Mouse (Mus musculus) kidney, adult 2 months (tissue): ENCODE results near the gene Soat2. TPM values are rescaled to one million over a fixed set of nuclear protein-coding genes. Genes with fewer than 3 reads are reported as not detected.

ENCODE experiments used
- DNase-seq: peaks from one replicate; pipeline ENCODE4 v3.0.0; 2021
- H3K27ac ChIP-seq: fragments of 200-500 bp; 2 replicates; pipeline ENCODE4 v1.5.1; 2012; ENCODE audit warnings: low read depth, low read length, control low read depth, inconsistent platforms; ENCODE audit not compliant: insufficient read depth
- H3K27me3 ChIP-seq: fragments of 200-500 bp; replicated peaks from 2 replicates; pipeline ENCODE4 v1.6.1; 2012; ENCODE audit warnings: mild to moderate bottlenecking, moderate library complexity, low read length, inconsistent platforms; ENCODE audit not compliant: control insufficient read depth, insufficient read depth
- H3K36me3 ChIP-seq: fragments of 200-500 bp; 2 replicates; pipeline ENCODE4 v1.6.1; 2012; ENCODE audit warnings: mild to moderate bottlenecking, moderate library complexity, low read length, inconsistent platforms; ENCODE audit not compliant: control insufficient read depth, insufficient read depth
- H3K4me1 ChIP-seq: fragments of 200-500 bp; 2 replicates; pipeline ENCODE4 v1.6.1; 2011; ENCODE audit warnings: low read length; ENCODE audit not compliant: control insufficient read depth, insufficient read depth
- H3K4me3 ChIP-seq: fragments of 200-500 bp; 2 replicates; pipeline ENCODE4 v1.5.1; 2011; ENCODE audit warnings: mild to moderate bottlenecking, low read depth, low read length, control low read depth; ENCODE audit not compliant: insufficient read depth
- CTCF ChIP-seq: fragments of 200-500 bp; conservative IDR thresholded peaks from 2 replicates; pipeline ENCODE4 v1.5.1; 2011; ENCODE audit warnings: low read depth, mild to moderate bottlenecking, control low read depth, low read length, moderate library complexity, mixed read lengths; ENCODE audit not compliant: insufficient read depth, insufficient read length
- POLR2A ChIP-seq: fragments of 200-500 bp; IDR thresholded peaks from one replicate; pipeline ENCODE4 v1.6.1; 2011; ENCODE audit warnings: low read depth, low read length, control low read depth
- WGBS: fragments of 180-500 bp; shearing (Covaris S2); methylation state at CpG from one replicate; pipeline ENCODE4 v1.1.7; 2018; 5-methylcytosine and 5-hydroxymethylcytosine counted together
- polyA plus RNA-seq: library from polyadenylated mRNA; depleted of rRNA; stranded (reverse); fragments of >200 nt; gene quantifications from 2 replicates; pipeline ENCODE4 v1.2.3, GENCODE M21; 2012; rRNA removed

The Soat2 gene
- 1.1 and 1.2 TPM in 2 replicates for polyA plus RNA-seq

DNA sequence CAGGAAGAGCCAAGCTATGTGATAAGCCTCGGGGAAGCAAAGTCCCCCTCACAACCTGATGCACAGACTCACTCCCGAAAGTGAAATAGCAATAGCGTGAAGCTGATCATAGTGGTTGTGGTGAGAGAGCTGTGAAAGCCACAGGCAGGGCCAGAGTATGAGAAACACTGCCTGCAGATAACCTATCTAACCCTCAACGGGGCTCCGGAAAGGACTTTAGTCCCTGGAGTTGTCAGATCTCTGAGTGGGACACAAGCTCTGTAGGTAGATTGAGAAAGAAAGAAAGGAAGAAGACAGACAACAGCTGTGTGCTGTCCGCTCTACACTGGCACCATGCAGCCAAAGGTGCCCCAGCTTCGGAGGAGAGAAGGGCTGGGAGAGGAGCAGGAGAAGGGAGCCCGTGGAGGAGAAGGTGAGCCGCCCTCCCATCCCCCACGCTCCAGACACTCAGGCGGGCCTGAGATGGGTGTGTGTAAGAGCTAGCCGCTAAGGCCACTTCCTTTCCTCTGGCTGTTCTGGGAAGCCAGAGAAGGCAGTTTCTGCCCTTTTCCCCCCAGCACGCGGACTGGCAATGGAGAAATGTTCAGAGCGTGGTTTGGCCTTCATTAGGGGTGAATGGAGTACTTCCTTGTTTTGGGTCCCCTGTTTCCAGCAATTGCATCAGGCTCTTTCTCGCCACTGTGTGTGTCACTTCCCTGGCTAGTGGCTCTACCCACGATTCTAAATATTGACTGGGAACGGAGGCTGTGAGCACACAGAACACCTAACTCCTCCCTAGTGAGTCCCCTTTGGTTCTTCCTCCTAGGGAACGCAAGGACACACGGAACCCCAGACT, at the start of gene Soat2:
Soat2 (plus strand) TSS at position 226 of the 835 bp plus-strand sequence.
- Histone ChIP-seq H3K4me3 (no peak within 1 kb of the TSS), H3K36me3 (no peaks in the 10 kb centered on the region), H3K4me1 (peaks cover 13% of the 10 kb centered on the region), H3K27ac (peak within 1 kb of the TSS; percentile 46), H3K27me3 (no peaks in the 10 kb centered on the region)
- 42% methylated on average over 20 of the region's 20 CpGs for WGBS
- peak; percentile 51 for DNase-seq
- no peak for TF ChIP-seq POLR2A
- TF ChIP-seq CTCF = no peak

DNA sequence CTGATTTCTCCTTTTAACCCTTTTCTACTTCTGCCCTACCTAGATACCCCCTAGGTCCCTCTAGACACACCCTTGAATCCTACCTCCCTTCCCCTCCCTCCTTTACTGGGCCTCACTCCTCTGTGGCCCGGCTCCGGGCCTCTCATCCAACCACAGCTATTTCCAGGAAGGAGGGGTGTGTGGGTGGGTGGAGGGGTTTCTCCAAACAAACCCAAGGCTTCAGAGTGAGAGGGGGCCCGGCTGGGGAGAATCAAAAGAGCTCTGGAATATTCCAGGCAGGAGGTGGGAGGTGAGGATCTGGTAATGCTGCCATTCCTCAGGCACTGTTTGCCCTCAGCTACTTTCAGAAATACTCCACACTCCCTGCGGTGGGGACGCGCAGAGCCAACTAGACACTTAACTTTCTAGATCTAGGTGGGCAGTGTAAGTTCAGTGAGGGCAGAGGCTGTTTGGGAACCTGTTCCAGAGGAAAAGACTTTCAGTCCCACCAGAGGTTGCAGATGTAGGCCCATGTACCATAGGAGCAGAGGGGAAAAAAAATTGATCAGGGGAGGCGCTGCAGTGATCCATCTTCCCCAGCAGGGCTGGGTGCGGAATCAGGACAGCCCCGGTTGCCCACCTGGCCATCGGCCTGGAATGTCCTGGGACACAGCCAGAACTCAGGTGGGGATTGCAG, 49.2 kb upstream of the Soat2 start:
- DNase-seq = peak; percentile 58
- Histone ChIP-seq H3K4me3 (peak overlapping the region; percentile 59), H3K27ac (peak overlapping the region; percentile 98), H3K27me3 (no peaks in the 10 kb centered on the region), H3K4me1 (peaks cover 38% of the 10 kb centered on the region), H3K36me3 (peaks cover under 1% of the 10 kb centered on the region; the same call in 1 of the 2 replicates)
- 13% methylated on average over 10 of the region's 10 CpGs for WGBS
- no peak for TF ChIP-seq POLR2A
- 0 out of 2 replicates have a peak, but pooled peaks have one; percentile 21 for TF ChIP-seq CTCF

DNA sequence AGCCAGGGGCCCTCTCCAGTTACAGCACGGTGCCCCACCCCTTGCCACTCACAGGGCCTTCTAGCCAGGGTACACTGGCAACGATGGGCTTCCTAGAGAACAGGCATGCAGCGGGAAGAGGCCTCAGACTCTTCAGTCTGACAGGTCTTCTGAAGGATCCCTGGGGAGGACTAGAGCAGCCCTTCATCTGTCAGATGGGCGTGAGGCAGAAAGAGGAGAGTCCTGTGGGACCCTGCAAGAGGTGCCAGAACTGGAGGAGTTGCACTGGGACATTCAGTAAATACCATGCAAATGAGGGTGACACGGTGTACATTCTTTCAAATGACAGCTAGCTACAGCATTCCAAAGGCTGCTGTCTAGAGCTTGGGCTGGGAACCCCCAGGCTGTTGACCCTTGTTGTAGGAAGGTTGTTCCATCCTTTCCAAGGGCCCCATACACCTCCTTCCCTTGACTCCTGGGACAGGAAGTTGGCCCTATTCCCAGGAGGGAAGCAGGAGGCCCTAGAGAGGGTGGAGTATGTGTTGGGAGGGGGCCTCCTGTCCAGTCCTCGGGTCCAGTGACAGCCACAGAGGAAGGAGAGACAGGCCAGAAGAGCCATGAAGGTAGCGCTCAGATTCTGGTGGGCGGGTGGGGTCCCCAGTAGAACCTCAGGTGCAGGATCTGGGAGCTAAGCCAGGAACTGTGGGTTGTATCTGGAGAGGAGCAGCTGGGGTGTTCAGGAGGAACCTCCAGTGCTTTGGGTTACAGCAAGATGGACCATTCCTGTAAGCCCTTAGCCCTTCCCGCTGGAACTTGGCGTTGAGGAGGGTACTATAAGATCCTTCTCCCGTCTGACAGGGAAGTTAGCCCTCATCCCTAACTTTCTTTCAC, 48.4 kb upstream of the Soat2 start:
- Histone ChIP-seq H3K36me3 (peaks cover under 1% of the 10 kb centered on the region; the same call in 1 of the 2 replicates), H3K27ac (peak overlapping the region; percentile 98), H3K4me3 (peak overlapping the region; percentile 59), H3K27me3 (no peaks in the 10 kb centered on the region), H3K4me1 (peaks cover 42% of the 10 kb centered on the region)
- peak; percentile 93 for DNase-seq
- peak; percentile 38 for TF ChIP-seq POLR2A
- no peak for TF ChIP-seq CTCF
- 17% methylated on average over 11 of the region's 11 CpGs for WGBS

DNA sequence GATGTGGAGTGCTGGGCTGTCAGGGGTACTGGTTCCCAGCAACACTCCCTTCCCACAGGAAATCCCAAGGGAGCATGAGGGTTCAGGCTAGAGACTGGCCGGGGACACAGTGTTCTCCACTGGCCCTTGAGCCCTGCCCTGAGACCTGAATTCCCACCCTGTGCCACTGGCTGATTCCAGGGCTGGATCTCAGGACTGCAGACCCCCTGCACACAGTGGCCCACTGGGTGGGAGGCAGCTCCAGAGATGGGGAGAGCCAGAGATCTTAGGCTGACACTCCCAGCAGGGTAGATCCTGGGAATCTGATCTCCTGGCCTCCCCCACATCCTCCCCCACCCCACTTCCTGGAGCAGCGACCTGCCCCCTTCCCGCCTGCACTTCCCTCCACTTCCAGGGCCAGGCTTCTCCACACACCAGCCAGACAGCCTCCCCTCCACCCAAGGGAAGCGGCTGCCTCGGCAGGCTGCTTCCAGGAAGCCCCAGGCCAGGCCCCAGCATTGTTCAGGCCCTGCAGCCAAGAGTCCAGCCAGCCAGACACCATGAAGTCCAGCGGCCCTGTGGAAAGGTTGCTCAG, 47.7 kb upstream of the Soat2 start:
- TF ChIP-seq POLR2A (peak; percentile 52), CTCF (no peak)
- Histone ChIP-seq H3K27me3 (no peaks in the 10 kb centered on the region), H3K4me3 (peak overlapping the region; percentile 59), H3K36me3 (peaks cover 1% of the 10 kb centered on the region; the same call in 1 of the 2 replicates), H3K27ac (peak overlapping the region; percentile 98), H3K4me1 (peaks cover 42% of the 10 kb centered on the region)
- peak; percentile 90 for DNase-seq
- WGBS = 5% methylated on average over 6 of the region's 6 CpGs

DNA sequence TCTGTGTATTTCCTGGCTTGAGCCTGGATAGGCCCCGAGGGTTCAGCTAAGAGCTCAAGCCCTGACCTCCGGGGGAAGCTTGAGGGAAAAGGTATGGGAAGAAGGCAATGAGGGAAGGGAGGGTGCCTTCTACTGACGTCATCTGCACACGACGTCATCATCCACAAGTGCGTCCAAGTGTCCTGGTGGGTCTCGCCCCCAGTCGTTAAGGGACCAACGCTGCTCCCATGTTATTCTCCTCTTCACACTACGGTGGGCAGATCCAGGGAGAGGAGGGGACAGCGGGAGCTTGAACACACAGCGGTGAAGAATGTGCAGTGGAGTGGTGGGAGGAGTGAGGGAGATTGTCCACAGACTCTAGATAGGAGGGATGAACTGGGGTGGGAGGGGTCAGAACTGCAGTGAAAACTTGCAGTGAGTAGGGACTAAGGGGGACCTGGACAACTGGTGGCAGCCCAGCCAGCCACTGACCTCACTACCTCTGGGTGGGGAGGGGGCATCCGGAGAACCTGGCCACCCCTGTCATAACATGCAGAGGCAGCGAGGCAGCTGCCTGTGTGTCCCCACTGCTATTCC, 46.9 kb upstream of the Soat2 start:
- H3K27me3 ChIP-seq = no peaks in the 10 kb centered on the region
- peak overlapping the region; percentile 98 for H3K27ac ChIP-seq
- H3K4me1 ChIP-seq = peaks cover 48% of the 10 kb centered on the region
- H3K36me3 ChIP-seq = peaks cover 1% of the 10 kb centered on the region; the same call in 1 of the 2 replicates
- 18% methylated on average over 14 of the region's 14 CpGs for WGBS
- TF ChIP-seq POLR2A (no peak), CTCF (no peak)
- peak; percentile 69 for DNase-seq
- peak overlapping the region; percentile 59 for H3K4me3 ChIP-seq

DNA sequence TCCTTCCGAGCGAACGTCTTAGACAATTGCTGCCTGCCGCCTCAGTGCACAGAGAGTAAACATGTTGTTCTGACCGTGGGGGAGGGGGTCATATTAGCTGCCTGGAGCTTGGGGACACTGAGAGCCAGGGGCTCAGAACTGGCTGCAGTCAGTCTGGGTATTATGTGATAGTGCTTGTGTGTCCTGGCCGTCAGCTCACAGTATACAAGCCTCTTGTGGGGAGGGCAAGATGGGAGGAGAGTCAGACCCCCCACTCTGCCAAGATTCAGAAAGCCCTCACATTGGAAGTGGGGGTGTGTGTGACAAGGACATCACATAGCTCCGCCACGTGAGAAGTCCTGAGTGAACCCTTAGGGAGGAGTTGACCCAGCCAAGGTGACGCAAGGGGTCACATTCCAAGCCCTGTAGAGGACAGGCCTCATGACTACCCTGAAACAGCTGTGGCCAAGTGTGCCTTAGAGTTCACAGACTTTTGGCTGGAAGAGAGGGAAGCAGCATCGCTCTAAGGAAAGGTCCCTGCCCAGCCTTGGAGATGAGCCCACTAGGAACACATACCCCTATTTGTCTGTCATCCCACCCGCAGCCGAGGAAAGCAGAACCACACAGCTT, 46.3 kb upstream of the Soat2 start:
- H3K36me3 ChIP-seq = peaks cover 1% of the 10 kb centered on the region; the same call in 1 of the 2 replicates
- DNase-seq = peak; percentile 97
- WGBS = 8% methylated on average over 12 of the region's 12 CpGs
- H3K4me3 ChIP-seq = peak overlapping the region; percentile 59
- peaks cover 51% of the 10 kb centered on the region for H3K4me1 ChIP-seq
- TF ChIP-seq POLR2A (no peak), CTCF (no peak)
- peak overlapping the region; percentile 98 for H3K27ac ChIP-seq
- H3K27me3 ChIP-seq = no peaks in the 10 kb centered on the region
